Mouse (Mus musculus) ES-E14 (cell line): Measurements from ENCODE around the gene Trmt61a. TPM values are rescaled to one million over a fixed set of nuclear protein-coding genes. Genes with fewer than 3 reads are reported as not detected.
A peak's percentile ranks its signal among the peaks of the same experiment; 100 is the strongest.

Experiments
- DNase-seq: peaks from one replicate; pipeline ENCODE4 v3.0.0-alpha.2; 2013; ENCODE audit warnings: low read depth, low spot score
- H3K27ac ChIP-seq: 2 replicates; pipeline ENCODE4 v1.5.1; 2012; ENCODE audit warnings: low read depth, mild to moderate bottlenecking, low read length, moderate library complexity, mixed read lengths; ENCODE audit not compliant: poor library complexity, insufficient read depth, severe bottlenecking
- H3K36me3 ChIP-seq: 2 replicates; pipeline ENCODE4 v1.6.1; 2012; ENCODE audit warnings: mild to moderate bottlenecking, low read length, moderate library complexity, mixed read lengths; ENCODE audit not compliant: control insufficient read depth, poor library complexity, insufficient read depth, severe bottlenecking
- H3K4me1 ChIP-seq, 2 experiments: fragments of 150-350 bp in 1 of 2; sonication (generic) in 1 of 2; 2 replicates each; pipeline ENCODE4 v1.6.1; 2012; ENCODE audit warnings: low read length in 2 of 2, mild to moderate bottlenecking in 1 of 2, mixed read lengths in 1 of 2; ENCODE audit not compliant: control insufficient read depth in 2 of 2, insufficient read depth in 2 of 2, poor library complexity in 1 of 2
- H3K4me3 ChIP-seq, 2 experiments: fragments of 150-350 bp in 1 of 2; sonication (generic) in 1 of 2; 2 replicates each; pipeline ENCODE4 v1.5.1; 2012; ENCODE audit warnings: low read length in 2 of 2, low read depth in 1 of 2, mild to moderate bottlenecking in 1 of 2, mixed read lengths in 1 of 2; ENCODE audit not compliant: insufficient read depth in 1 of 2, poor library complexity in 1 of 2, severe bottlenecking in 1 of 2
- H3K9ac ChIP-seq: 2 replicates; pipeline ENCODE4 v1.6.1; 2012; ENCODE audit warnings: low read depth, mild to moderate bottlenecking, low read length, mixed read lengths; ENCODE audit not compliant: poor library complexity, insufficient read depth, severe bottlenecking
- H3K9me3 ChIP-seq: fragments of 150-350 bp; sonication (generic); 2 replicates; pipeline ENCODE4 v1.6.1; 2012; ENCODE audit warnings: low read depth, mild to moderate bottlenecking, low read length; ENCODE audit not compliant: control insufficient read depth, insufficient read depth
- CHD2 ChIP-seq: IDR thresholded peaks from 2 replicates; pipeline ENCODE4 v1.6.1; 2014; ENCODE audit warnings: mild to moderate bottlenecking, low read depth, low read length, inconsistent platforms
- HCFC1 ChIP-seq: IDR thresholded peaks from 2 replicates; pipeline ENCODE4 v1.6.1; 2012; ENCODE audit warnings: low read length, inconsistent platforms, borderline replicate concordance; ENCODE audit not compliant: insufficient read depth
- MAFK ChIP-seq: IDR thresholded peaks from 2 replicates; pipeline ENCODE4 v1.6.1; 2014; ENCODE audit warnings: mild to moderate bottlenecking, low read depth, low read length, inconsistent platforms; ENCODE audit not compliant: insufficient read depth
- ZC3H11A ChIP-seq: IDR thresholded peaks from 2 replicates; pipeline ENCODE4 v1.6.1; 2012; ENCODE audit warnings: low read depth, mild to moderate bottlenecking, inconsistent platforms, low read length, borderline replicate concordance
- ZNF384 ChIP-seq: IDR thresholded peaks from 2 replicates; pipeline ENCODE4 v1.6.1; 2012; ENCODE audit warnings: low read depth, low read length, inconsistent platforms
- in situ Hi-C, 2 experiments: fragments of 600-800 bp; cut with MboI; formaldehyde crosslinking; loops; one replicate each; pipeline ENCODE4 v1.15.1; 2025; ENCODE audit warnings: low sequenced_read_pairs in 2 of 2, inconsistent platforms in 1 of 2; ENCODE audit not compliant: unreplicated experiment in 2 of 2
- total RNA-seq: library from RNA; depleted of rRNA; stranded (reverse); fragments of 300-350 nt; gene quantifications from 2 replicates; pipeline ENCODE4 v1.2.3, GENCODE M21; 2012

Trmt61a gene
- total RNA-seq, 1 experiment, result 32.6 TPM

- Histone ChIP-seq H3K36me3 (no peaks in the 10 kb centered on the region), H3K4me1 (peaks cover 4 to 34% of the 10 kb centered on the region in 2 experiments; a peak in 3 of 4 replicates), H3K9me3 (no peaks in the 10 kb centered on the region), H3K4me3 (peak overlapping the region; percentile 0 to 5; a peak in 1 of 4 replicates), H3K9ac (0 out of 2 replicates have a peak overlapping the region, but pooled peaks have one; percentile 34), H3K27ac (no peak overlapping the region)
- TF ChIP-seq HCFC1 (no peak), ZC3H11A (no peak), ZNF384 (no peak), CHD2 (no peak), MAFK (no peak)
- in situ Hi-C loops, result no loop called here
- no peak for DNase-seq
These were observed 15.0 kb downstream of the Trmt61a start for GRCm38 (mm10) chr12:111692899-111693298.

GRCm38 (mm10) chr12:111693341-111694270 lies 15.7 kb downstream of the Trmt61a start:
- 0 out of 4 replicates have a peak overlapping the region, but pooled peaks of 1 of the 2 experiments have one; percentile 0 for H3K4me3 ChIP-seq
- no peaks in the 10 kb centered on the region for H3K9me3 ChIP-seq
- no peak overlapping the region for H3K9ac ChIP-seq
- peaks cover 4 to 32% of the 10 kb centered on the region in 2 experiments; a peak in 3 of 4 replicates for H3K4me1 ChIP-seq
- no peak for DNase-seq
- no peaks in the 10 kb centered on the region for H3K36me3 ChIP-seq
- TF ChIP-seq HCFC1 (no peak), CHD2 (no peak), ZC3H11A (no peak), MAFK (no peak), ZNF384 (no peak)
- H3K27ac ChIP-seq, result no peak overlapping the region
- in situ Hi-C loops, result no loop called here

- Histone ChIP-seq H3K4me3 (no peak overlapping the region), H3K36me3 (no peaks in the 10 kb centered on the region), H3K4me1 (peaks cover 4 to 32% of the 10 kb centered on the region in 2 experiments; a peak in 3 of 4 replicates), H3K9ac (no peak overlapping the region), H3K27ac (no peak overlapping the region), H3K9me3 (no peaks in the 10 kb centered on the region)
- in situ Hi-C loops, result no loop called here
- TF ChIP-seq ZNF384, result no peak
- DNase-seq, result no peak
These were observed 16.4 kb downstream of the Trmt61a start for GRCm38 (mm10) chr12:111694271-111694781.

- no peak overlapping the region for H3K4me3 ChIP-seq
- no peak overlapping the region for H3K9ac ChIP-seq
- H3K4me1 ChIP-seq, result peaks cover 4 to 32% of the 10 kb centered on the region in 2 experiments; a peak in 3 of 4 replicates
- DNase-seq, result no peak
- no peaks in the 10 kb centered on the region for H3K36me3 ChIP-seq
- TF ChIP-seq ZNF384, result no peak
- no peak for TF ChIP-seq HCFC1
- no peak for TF ChIP-seq ZC3H11A
- TF ChIP-seq CHD2, result no peak
- no peak for TF ChIP-seq MAFK
- no peaks in the 10 kb centered on the region for H3K9me3 ChIP-seq
- in situ Hi-C loops, result no loop called here
- H3K27ac ChIP-seq, result no peak overlapping the region
These were observed 17.2 kb downstream of the Trmt61a start for GRCm38 (mm10) chr12:111694880-111695804.
